Comparison of ENCODE assay signal across 8 mouse cellular contexts in genomic region chr1:132317413-132317812, GRCm38 (mm10). TPM values are rescaled to one million over a fixed set of nuclear protein-coding genes. Genes with fewer than 3 reads are reported as not detected.
DNase-seq lines count a peak whose midpoint lies in the region; ATAC-seq and TF ChIP-seq lines count a peak whose summit lies in the region.

No protein-coding gene starts in this region.

- H3K9me3 ChIP-seq in limb, embryonic 13.5 days: no peaks in the 10 kb centered on the region
- no peaks in the 10 kb centered on the region for H3K9me3 ChIP-seq in limb, embryonic 10.5 days (replicated peaks)
- no peaks in the 10 kb centered on the region for H3K9me3 ChIP-seq in forebrain, embryonic 12.5 days
- H3K9me3 ChIP-seq in limb, embryonic 14.5 days (ENCODE audit: control insufficient read depth, low read length): no peaks in the 10 kb centered on the region
- H3K9me3 ChIP-seq in midbrain, embryonic 16.5 days (replicated peaks; ENCODE audit: control insufficient read depth, low read length, poor library complexity, severe bottlenecking): no peaks in the 10 kb centered on the region

- H3K4me2 ChIP-seq in limb, embryonic 13.5 days (replicated peaks): peak overlapping the region; percentile 94; the same call in 1 of the 2 replicates
- peak overlapping the region; percentile 76 for H3K4me2 ChIP-seq in forebrain, embryonic 12.5 days
- 0 out of 2 replicates have a peak overlapping the region, but pooled peaks have one; percentile 10 for H3K4me2 ChIP-seq in limb, embryonic 14.5 days (replicated peaks; ENCODE audit: low read depth, low read length, severe bottlenecking)
- H3K4me2 ChIP-seq in midbrain, embryonic 16.5 days (ENCODE audit: low read length): peak overlapping the region; percentile 85

- no peak overlapping the region for H3K27ac ChIP-seq in limb, embryonic 13.5 days
- no peak overlapping the region for H3K27ac ChIP-seq in limb, embryonic 10.5 days
- peak overlapping the region; percentile 99 for H3K27ac ChIP-seq in forebrain, embryonic 12.5 days
- 0 out of 2 replicates have a peak overlapping the region, but pooled peaks have one; percentile 19 for H3K27ac ChIP-seq in limb, embryonic 14.5 days (replicated peaks; ENCODE audit: low read depth, low read length)
- H3K27ac ChIP-seq in midbrain, embryonic 16.5 days (ENCODE audit: low read length): peak overlapping the region; percentile 72

- no peaks in the 10 kb centered on the region for H3K36me3 ChIP-seq in limb, embryonic 13.5 days
- no peaks in the 10 kb centered on the region for H3K36me3 ChIP-seq in limb, embryonic 10.5 days
- 0 out of 2 replicates have a peak, but pooled peaks cover 8% of the 10 kb centered on the region for H3K36me3 ChIP-seq in forebrain, embryonic 12.5 days (replicated peaks)
- H3K36me3 ChIP-seq in limb, embryonic 14.5 days (ENCODE audit: control insufficient read depth, insufficient read depth, low read length): no peaks in the 10 kb centered on the region
- no peaks in the 10 kb centered on the region for H3K36me3 ChIP-seq in midbrain, embryonic 16.5 days (ENCODE audit: control insufficient read depth, insufficient read depth, low read length)

- H3K27me3 ChIP-seq in limb, embryonic 13.5 days: peaks cover 53% of the 10 kb centered on the region
- peaks cover 65% of the 10 kb centered on the region for H3K27me3 ChIP-seq in limb, embryonic 10.5 days (ENCODE audit: low read depth, poor library complexity, severe bottlenecking)
- H3K27me3 ChIP-seq in forebrain, embryonic 12.5 days: no peaks in the 10 kb centered on the region
- H3K27me3 ChIP-seq in limb, embryonic 14.5 days (ENCODE audit: control insufficient read depth, insufficient read depth, low read length): peaks cover 9% of the 10 kb centered on the region
- H3K27me3 ChIP-seq in midbrain, embryonic 16.5 days (ENCODE audit: control insufficient read depth, insufficient read depth, low read depth, low read length): no peaks in the 10 kb centered on the region

- peaks cover 27% of the 10 kb centered on the region for H3K4me1 ChIP-seq in limb, embryonic 13.5 days
- H3K4me1 ChIP-seq in limb, embryonic 10.5 days: peaks cover 23% of the 10 kb centered on the region
- peaks cover 66% of the 10 kb centered on the region for H3K4me1 ChIP-seq in forebrain, embryonic 12.5 days
- H3K4me1 ChIP-seq in limb, embryonic 14.5 days (ENCODE audit: control insufficient read depth, insufficient read depth, low read length): peaks cover 16% of the 10 kb centered on the region; the same call in 1 of the 2 replicates
- H3K4me1 ChIP-seq in midbrain, embryonic 16.5 days (ENCODE audit: control insufficient read depth, insufficient read depth, low read length): peaks cover 50% of the 10 kb centered on the region

- 73% methylated on average over 4 of the region's 4 CpGs for WGBS in limb, embryonic 13.5 days
- 72% methylated on average over 4 of the region's 4 CpGs for WGBS in limb, embryonic 10.5 days
- 8% methylated on average over 4 of the region's 4 CpGs for WGBS in forebrain, embryonic 12.5 days
- WGBS in limb, embryonic 14.5 days: 59% methylated on average over 4 of the region's 4 CpGs
- WGBS in midbrain, embryonic 16.5 days: 13% methylated on average over 4 of the region's 4 CpGs

- no peak for DNase-seq in limb, embryonic 10.5 days (ENCODE audit: low spot score)
- DNase-seq in limb, embryonic 14.5 days (ENCODE audit: low spot score): no peak
- DNase-seq in cerebellum, adult 18-20 months: no peak
- no peak for DNase-seq in spleen, postnatal 4 days (ENCODE audit: low spot score in 2 of 2)

- TF ChIP-seq POLR2A in limb, embryonic 14.5 days (IDR thresholded peaks at IDR 0.05; ENCODE audit: borderline replicate concordance, extremely low read depth, insufficient read depth, insufficient read length): no peak

- H3K4me3 ChIP-seq in limb, embryonic 13.5 days: 0 out of 2 replicates have a peak overlapping the region, but pooled peaks have one; percentile 55
- H3K4me3 ChIP-seq in limb, embryonic 10.5 days: no peak overlapping the region
- H3K4me3 ChIP-seq in forebrain, embryonic 12.5 days (replicated peaks): peak overlapping the region; percentile 83
- 0 out of 2 replicates have a peak overlapping the region, but pooled peaks have one; percentile 4 for H3K4me3 ChIP-seq in limb, embryonic 14.5 days (replicated peaks; ENCODE audit: low read length)
- H3K4me3 ChIP-seq in midbrain, embryonic 16.5 days (ENCODE audit: low read depth, low read length): peak overlapping the region; percentile 65

- no peak overlapping the region for H3K9ac ChIP-seq in limb, embryonic 13.5 days
- H3K9ac ChIP-seq in forebrain, embryonic 12.5 days: peak overlapping the region; percentile 89
- H3K9ac ChIP-seq in limb, embryonic 14.5 days (ENCODE audit: low read depth, low read length, severe bottlenecking): no peak overlapping the region
- H3K9ac ChIP-seq in midbrain, embryonic 16.5 days (ENCODE audit: low read depth, low read length): peak overlapping the region; percentile 81; the same call in 1 of the 2 replicates

- no peak for ATAC-seq in limb, embryonic 13.5 days (ENCODE audit: low FRiP score, low read depth)
- ATAC-seq in forebrain, embryonic 12.5 days (ENCODE audit: low FRiP score): no peak
- no peak for ATAC-seq in limb, embryonic 14.5 days (ENCODE audit: low FRiP score, low read depth)
- no peak for ATAC-seq in midbrain, embryonic 16.5 days
- ATAC-seq in erythroid progenitor cell, adult 5-6 weeks (replicated peaks; ENCODE audit: low FRiP score, poor library complexity, severe bottlenecking): no peak

RNA-seq across cellular contexts. Expression of gene Nuak2, which starts 1.5 kb away (rescaled TPM):
- 1.2 and 1.4 TPM in 2 replicates for polyA plus RNA-seq in limb, embryonic 13.5 days (2015; fragmentation: Nextera tagmentation; extraction: Ambion mirVana)
- polyA plus RNA-seq in limb, embryonic 10.5 days (2016; fragmentation: Nextera tagmentation; extraction: Ambion mirVana): 0.84 and 0.92 TPM in 2 replicates
- polyA plus RNA-seq in forebrain, embryonic 12.5 days (2016; fragmentation: Nextera tagmentation; extraction: Ambion mirVana): 49.9 and 54.0 TPM in 2 replicates
- polyA plus RNA-seq in limb, embryonic 14.5 days (2012; rRNA removed): 1.7 and 2.2 TPM in 2 replicates
- polyA plus RNA-seq in limb, embryonic 14.5 days (2014; fragmentation: Nextera tagmentation; extraction: Ambion mirVana): 3.3 and 3.4 TPM in 2 replicates
- 19.8 and 22.0 TPM in 2 replicates for polyA plus RNA-seq in midbrain, embryonic 16.5 days (2015; fragmentation: Nextera tagmentation; extraction: Ambion mirVana)
- 1.1 and 6.3 TPM in 2 replicates for total RNA-seq in erythroid progenitor cell, adult 5-6 weeks (2015; ENCODE audit: low replicate concordance)
- 3.7 TPM in 1 of 2 replicates, not detected in the other for total RNA-seq in erythroid progenitor cell, adult 5-6 weeks (2017; ENCODE audit: low replicate concordance)

RNA-seq across cellular contexts. Expression of gene Klhdc8a, which starts 19.0 kb away (rescaled TPM):
- 0.09 and 0.11 TPM in 2 replicates for polyA plus RNA-seq in limb, embryonic 13.5 days (2015; fragmentation: Nextera tagmentation; extraction: Ambion mirVana)
- not detected in 2 replicates for polyA plus RNA-seq in limb, embryonic 10.5 days (2016; fragmentation: Nextera tagmentation; extraction: Ambion mirVana)
- polyA plus RNA-seq in forebrain, embryonic 12.5 days (2016; fragmentation: Nextera tagmentation; extraction: Ambion mirVana): 1.7 TPM in 2 replicates
- 0.10 and 0.12 TPM in 2 replicates for polyA plus RNA-seq in limb, embryonic 14.5 days (2012; rRNA removed)
- polyA plus RNA-seq in limb, embryonic 14.5 days (2014; fragmentation: Nextera tagmentation; extraction: Ambion mirVana): 0.07 and 0.19 TPM in 2 replicates
- 8.3 and 10.8 TPM in 2 replicates for polyA plus RNA-seq in midbrain, embryonic 16.5 days (2015; fragmentation: Nextera tagmentation; extraction: Ambion mirVana)
- not detected in 2 replicates for total RNA-seq in erythroid progenitor cell, adult 5-6 weeks (2015; ENCODE audit: low replicate concordance)
- not detected in 2 replicates for total RNA-seq in erythroid progenitor cell, adult 5-6 weeks (2017; ENCODE audit: low replicate concordance)

Comparison
In these comparisons a context has a peak if more than half of its experiments do, and no peak if none do; other contexts are left out.
1. H3K27ac ChIP-seq: peak in forebrain, embryonic 12.5 days (single experiment), limb, embryonic 14.5 days (single experiment) and midbrain, embryonic 16.5 days (single experiment); none in limb, embryonic 13.5 days (single experiment) and limb, embryonic 10.5 days (single experiment).
2. H3K4me2 ChIP-seq: peak in every context shown above with its lines; median percentile 94 in limb, embryonic 13.5 days; 85 in midbrain, embryonic 16.5 days; 76 in forebrain, embryonic 12.5 days; 10 in limb, embryonic 14.5 days.
3. H3K9ac ChIP-seq: peak in forebrain, embryonic 12.5 days (single experiment) and midbrain, embryonic 16.5 days (single experiment); none in limb, embryonic 13.5 days (single experiment) and limb, embryonic 14.5 days (single experiment).